Mouse (Mus musculus) lung, embryonic 14.5 days (tissue): Measurements from ENCODE around the gene Tmem9. TPM values are rescaled to one million over a fixed set of nuclear protein-coding genes. Genes with fewer than 3 reads are reported as not detected.
A peak's percentile ranks its signal among the peaks of the same experiment; 100 is the strongest.

Source experiments
- ATAC-seq: fragments of 200-750 bp; cut with Nextera tagmentation; 2 replicates; pipeline ENCODE4 v1.8.0; 2017; ENCODE audit warnings: mild to moderate bottlenecking, moderate TSS enrichment, moderate library complexity; ENCODE audit not compliant: insufficient read depth
- DNase-seq: peaks from one replicate; pipeline ENCODE4 v3.0.0-alpha.2; 2015
- H3K27ac ChIP-seq: fragments of 300-500 bp; sonication (generic); 2 replicates; pipeline ENCODE4 v1.5.1; 2014; ENCODE audit warnings: low read depth, mild to moderate bottlenecking, moderate library complexity
- H3K27me3 ChIP-seq: fragments of 300-500 bp; sonication (generic); 2 replicates; pipeline ENCODE4 v1.6.1; 2014; ENCODE audit warnings: low read length, control low read depth; ENCODE audit not compliant: insufficient read depth
- H3K36me3 ChIP-seq: fragments of 300-500 bp; sonication (generic); 2 replicates; pipeline ENCODE4 v1.6.1; 2014; ENCODE audit warnings: control low read depth; ENCODE audit not compliant: insufficient read depth
- H3K4me1 ChIP-seq: fragments of 300-500 bp; sonication (generic); 2 replicates; pipeline ENCODE4 v1.6.1; 2014; ENCODE audit warnings: antibody characterized with exemption, control low read depth; ENCODE audit not compliant: insufficient read depth
- H3K4me2 ChIP-seq: fragments of 300-500 bp; sonication (generic); 2 replicates; pipeline ENCODE4 v1.6.1; 2014; ENCODE audit warnings: mild to moderate bottlenecking
- H3K4me3 ChIP-seq: fragments of 300-500 bp; sonication (generic); 2 replicates; pipeline ENCODE4 v1.5.1; 2014; ENCODE audit warnings: low read depth, low read length
- H3K9ac ChIP-seq: fragments of 300-500 bp; sonication (generic); 2 replicates; pipeline ENCODE4 v1.6.1; 2014
- H3K9me3 ChIP-seq: fragments of 300-500 bp; sonication (generic); 2 replicates; pipeline ENCODE4 v1.6.1; 2016; ENCODE audit warnings: low read depth, low read length, control low read depth
- CTCF ChIP-seq: IDR thresholded peaks from 2 replicates; pipeline ENCODE4 v1.5.1; 2016; ENCODE audit warnings: antibody characterized with exemption, low read depth
- WGBS: fragments of 180-500 bp; shearing (Covaris S2); extraction: QIAGEN DNeasy Blood & Tissue Kit; methylation state at CpG from one replicate; pipeline ENCODE4 v1.1.7; 2014; 5-methylcytosine and 5-hydroxymethylcytosine counted together
- polyA plus RNA-seq: library from polyadenylated mRNA; unstranded; fragments of >200 nt; fragmentation: Nextera tagmentation; extraction: Ambion mirVana; gene quantifications from 2 replicates; pipeline ENCODE4 v1.2.1, GENCODE M21; 2014

Tmem9 gene
- polyA plus RNA-seq, 1 experiment from 2014 or later: 72.7 TPM

GRCm38 (mm10) chr1:136047432-136047831 is 39.5 kb downstream of the Tmem9 start:
- Histone ChIP-seq H3K36me3 (no peaks in the 10 kb centered on the region), H3K4me2 (no peak overlapping the region), H3K27ac (no peak overlapping the region), H3K9me3 (no peaks in the 10 kb centered on the region), H3K4me3 (no peak overlapping the region), H3K4me1 (no peaks in the 10 kb centered on the region), H3K27me3 (peaks cover 28% of the 10 kb centered on the region), H3K9ac (no peak overlapping the region)
- ATAC-seq: no peak
- WGBS: 4% methylated on average over 2 of the region's 2 CpGs
- peak; percentile 48 for TF ChIP-seq CTCF
- peak; percentile 38 for DNase-seq

- H3K36me3 ChIP-seq: no peaks in the 10 kb centered on the region
- H3K9ac ChIP-seq: no peak overlapping the region
- H3K4me1 ChIP-seq: no peaks in the 10 kb centered on the region
- no peak overlapping the region for H3K4me2 ChIP-seq
- H3K27me3 ChIP-seq: peaks cover 30% of the 10 kb centered on the region
- no peak overlapping the region for H3K4me3 ChIP-seq
- no peaks in the 10 kb centered on the region for H3K9me3 ChIP-seq
- ATAC-seq (no peak), DNase-seq (no peak)
- TF ChIP-seq CTCF: no peak
- 69% methylated on average over 9 of the region's 9 CpGs for WGBS
- no peak overlapping the region for H3K27ac ChIP-seq
Observed at GRCm38 (mm10) chr1:136047894-136048293, 39.9 kb downstream of the Tmem9 start.

GRCm38 (mm10) chr1:136050312-136051012 is 42.5 kb downstream of the Tmem9 start, which contains the start of gene Ascl5:
Ascl5 (plus strand) TSS chr1:136050804.
- no peaks in the 10 kb centered on the region for H3K4me1 ChIP-seq
- no peak for TF ChIP-seq CTCF
- H3K4me2 ChIP-seq: peak within 1 kb of the TSS; percentile 55
- peak within 1 kb of the TSS; percentile 28 for H3K4me3 ChIP-seq
- H3K27me3 ChIP-seq: peaks cover 32% of the 10 kb centered on the region
- ATAC-seq: no peak
- no peak within 1 kb of the TSS for H3K9ac ChIP-seq
- 20% methylated on average over 29 of the region's 29 CpGs for WGBS
- no peak for DNase-seq
- no peaks in the 10 kb centered on the region for H3K36me3 ChIP-seq
- H3K27ac ChIP-seq: no peak within 1 kb of the TSS
- no peaks in the 10 kb centered on the region for H3K9me3 ChIP-seq

GRCm38 (mm10) chr1:136051013-136051315 is 43.0 kb downstream of the Tmem9 start:
- Histone ChIP-seq H3K36me3 (no peaks in the 10 kb centered on the region), H3K4me3 (peak overlapping the region; percentile 28), H3K9me3 (no peaks in the 10 kb centered on the region), H3K9ac (no peak overlapping the region), H3K4me1 (no peaks in the 10 kb centered on the region), H3K27me3 (peaks cover 32% of the 10 kb centered on the region), H3K4me2 (peak overlapping the region; percentile 55), H3K27ac (no peak overlapping the region)
- peak; percentile 29; the same call in 1 of the 2 replicates for ATAC-seq
- no peak for TF ChIP-seq CTCF
- WGBS: under 1% methylated on average over 36 of the region's 36 CpGs
- DNase-seq: peak; percentile 34

- Histone ChIP-seq H3K27me3 (peaks cover 32% of the 10 kb centered on the region), H3K4me2 (peak overlapping the region; percentile 55), H3K9me3 (no peaks in the 10 kb centered on the region), H3K4me1 (no peaks in the 10 kb centered on the region), H3K4me3 (peak overlapping the region; percentile 28; the same call in 1 of the 2 replicates), H3K27ac (no peak overlapping the region), H3K9ac (no peak overlapping the region), H3K36me3 (no peaks in the 10 kb centered on the region)
- ATAC-seq: peak; percentile 85
- peak; percentile 97 for DNase-seq
- under 1% methylated on average over 6 of the region's 6 CpGs for WGBS
- TF ChIP-seq CTCF: peak; percentile 94
Observed at GRCm38 (mm10) chr1:136051465-136051864, 43.5 kb downstream of the Tmem9 start.

GRCm38 (mm10) chr1:136052547-136052946 is 44.6 kb downstream of the Tmem9 start, which contains the start of gene Cacna1s:
Cacna1s (plus strand) TSS chr1:136052750.
- Histone ChIP-seq H3K4me1 (no peaks in the 10 kb centered on the region), H3K9me3 (no peaks in the 10 kb centered on the region), H3K4me3 (no peak within 1 kb of the TSS), H3K36me3 (no peaks in the 10 kb centered on the region), H3K4me2 (no peak within 1 kb of the TSS), H3K27me3 (peaks cover 32% of the 10 kb centered on the region), H3K27ac (no peak within 1 kb of the TSS), H3K9ac (no peak within 1 kb of the TSS)
- DNase-seq (no peak), ATAC-seq (no peak)
- 31% methylated on average over 11 of the region's 11 CpGs for WGBS
- TF ChIP-seq CTCF: no peak

- no peak overlapping the region for H3K9ac ChIP-seq
- ATAC-seq: no peak
- TF ChIP-seq CTCF: no peak
- no peak for DNase-seq
- no peak overlapping the region for H3K27ac ChIP-seq
- no peak overlapping the region for H3K4me2 ChIP-seq
- H3K4me3 ChIP-seq: no peak overlapping the region
- no peaks in the 10 kb centered on the region for H3K9me3 ChIP-seq
- no peaks in the 10 kb centered on the region for H3K4me1 ChIP-seq
- H3K27me3 ChIP-seq: peaks cover 15% of the 10 kb centered on the region
- WGBS: 71% methylated on average over 3 of the region's 3 CpGs
- H3K36me3 ChIP-seq: no peaks in the 10 kb centered on the region
Observed at GRCm38 (mm10) chr1:136055771-136056170, 47.8 kb downstream of the Tmem9 start.

GRCm38 (mm10) chr1:136058594-136058993 is 50.6 kb downstream of the Tmem9 start:
- H3K4me2 ChIP-seq: no peak overlapping the region
- no peak for TF ChIP-seq CTCF
- ATAC-seq (no peak), DNase-seq (no peak)
- H3K27ac ChIP-seq: no peak overlapping the region
- WGBS: 38% methylated on average over 3 of the region's 3 CpGs
- no peaks in the 10 kb centered on the region for H3K4me1 ChIP-seq
- H3K4me3 ChIP-seq: no peak overlapping the region
- no peaks in the 10 kb centered on the region for H3K9me3 ChIP-seq
- H3K9ac ChIP-seq: no peak overlapping the region
- no peaks in the 10 kb centered on the region for H3K36me3 ChIP-seq
- no peaks in the 10 kb centered on the region for H3K27me3 ChIP-seq
